Mouse (Mus musculus) forebrain, embryonic 11.5 days (tissue): ENCODE results near the gene Fcho2. TPM values are rescaled to one million over a fixed set of nuclear protein-coding genes. Genes with fewer than 3 reads are reported as not detected.
A peak's percentile ranks its signal among the peaks of the same experiment; 100 is the strongest.
"Not testable (repeated sequence)": the region's sequence is repeated elsewhere in the genome, so short reads cannot be mapped to it uniquely, and the experiment has no call there.

Experiments
- ATAC-seq: fragments of 200-750 bp; cut with Nextera tagmentation; replicated peaks from 2 replicates; pipeline ENCODE4 v1.8.0; 2017; ENCODE audit warnings: moderate TSS enrichment; ENCODE audit not compliant: low FRiP score
- DNase-seq: peaks from one replicate; pipeline ENCODE4 v3.0.0-alpha.2; 2017; ENCODE audit warnings: low spot score
- H3K27ac ChIP-seq: fragments of 300-500 bp; sonication (generic); 2 replicates; pipeline ENCODE4 v1.5.1; 2014; ENCODE audit warnings: low read depth, low read length
- H3K27me3 ChIP-seq: fragments of 300-500 bp; sonication (generic); 2 replicates; pipeline ENCODE4 v1.6.1; 2014; ENCODE audit warnings: mild to moderate bottlenecking, low read length, mixed read lengths; ENCODE audit not compliant: control insufficient read depth, insufficient read depth
- H3K36me3 ChIP-seq: fragments of 300-500 bp; sonication (generic); 2 replicates; pipeline ENCODE4 v1.6.1; 2014; ENCODE audit warnings: mild to moderate bottlenecking, low read length, moderate library complexity, mixed read lengths; ENCODE audit not compliant: control insufficient read depth, insufficient read depth
- H3K4me1 ChIP-seq: fragments of 300-500 bp; sonication (generic); replicated peaks from 2 replicates; pipeline ENCODE4 v1.6.1; 2014; ENCODE audit warnings: low read length, mixed read lengths; ENCODE audit not compliant: control insufficient read depth, insufficient read depth
- H3K4me2 ChIP-seq: fragments of 300-500 bp; sonication (generic); 2 replicates; pipeline ENCODE4 v1.6.1; 2014; ENCODE audit warnings: low read depth, mild to moderate bottlenecking, low read length, moderate library complexity, mixed read lengths; ENCODE audit not compliant: severe bottlenecking
- H3K4me3 ChIP-seq: fragments of 300-500 bp; sonication (generic); 2 replicates; pipeline ENCODE4 v1.5.1; 2014; ENCODE audit warnings: low read depth, low read length
- H3K9ac ChIP-seq: fragments of 300-500 bp; sonication (generic); 2 replicates; pipeline ENCODE4 v1.6.1; 2014; ENCODE audit warnings: low read length
- H3K9me3 ChIP-seq: fragments of 300-500 bp; sonication (generic); 2 replicates; pipeline ENCODE4 v1.6.1; 2016; ENCODE audit warnings: low read length, mixed read lengths; ENCODE audit not compliant: control insufficient read depth
- WGBS: fragments of 180-500 bp; shearing (Covaris S2); extraction: QIAGEN DNeasy Blood & Tissue Kit; methylation state at CpG from one replicate; pipeline ENCODE4 v1.1.7; 2014; 5-methylcytosine and 5-hydroxymethylcytosine counted together
- polyA plus RNA-seq: library from polyadenylated mRNA; unstranded; fragments of >200 nt; fragmentation: Nextera tagmentation; extraction: Ambion mirVana; gene quantifications from 2 replicates; pipeline ENCODE4 v1.2.1, GENCODE M21; 2014

Fcho2 gene
- polyA plus RNA-seq, 1 experiment from 2014 or later, result 33.5 TPM

DNA sequence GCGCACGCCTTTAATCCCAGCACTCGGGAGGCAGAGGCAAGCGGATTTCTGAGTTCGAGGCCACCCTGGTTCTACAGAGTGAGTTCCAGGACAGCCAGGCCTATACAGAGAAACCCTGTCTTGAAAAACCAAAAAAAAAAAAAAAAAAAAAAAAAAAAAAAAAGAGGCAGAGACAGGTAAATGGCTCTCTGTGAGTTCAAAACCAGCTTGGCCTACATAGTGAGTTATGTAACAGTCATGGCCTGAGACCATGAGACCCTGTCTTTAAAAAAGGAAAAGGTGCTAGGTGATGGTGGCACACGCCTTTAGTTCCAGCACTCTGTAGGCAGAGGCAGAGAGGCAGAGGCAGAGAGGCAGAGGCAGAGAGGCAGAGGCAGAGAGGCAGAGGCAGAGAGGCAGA is 13.8 kb upstream of the Fcho2 start:
- not testable (repeated sequence) for H3K27ac ChIP-seq, H3K27me3 ChIP-seq, H3K9me3 ChIP-seq, DNase-seq, H3K9ac ChIP-seq, ATAC-seq, H3K4me3 ChIP-seq, H3K4me2 ChIP-seq, H3K36me3 ChIP-seq, H3K4me1 ChIP-seq
- whole genome bisulfite sequencing, result 95% methylated on average over 6 of the region's 6 CpGs

DNA sequence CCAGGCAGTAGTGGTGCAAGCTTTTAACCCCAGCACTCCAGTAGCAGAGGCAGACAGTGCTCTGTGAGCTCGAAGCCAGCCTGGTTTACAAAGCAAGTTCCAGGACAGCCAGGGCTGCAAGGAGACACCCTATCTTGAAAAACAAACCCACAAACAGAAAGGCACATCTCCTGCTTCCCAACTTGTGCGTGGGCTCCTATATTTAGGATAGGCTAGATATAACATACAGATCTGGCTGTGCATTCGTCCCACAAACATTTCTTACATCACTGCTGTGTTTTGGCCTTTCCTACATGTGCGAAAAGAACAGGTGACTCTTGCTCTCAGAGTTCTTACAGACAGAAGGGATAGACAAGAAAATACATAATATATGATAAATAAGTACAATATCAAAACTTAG is 10.3 kb upstream of the Fcho2 start:
- Histone ChIP-seq H3K4me3 (no peak overlapping the region), H3K27ac (no peak overlapping the region), H3K4me1 (no peaks in the 10 kb centered on the region), H3K36me3 (no peaks in the 10 kb centered on the region), H3K9ac (no peak overlapping the region), H3K4me2 (no peak overlapping the region), H3K27me3 (no peaks in the 10 kb centered on the region), H3K9me3 (no peaks in the 10 kb centered on the region)
- DNase-seq, result no peak
- 89% methylated on average over 4 of the region's 4 CpGs for WGBS
- ATAC-seq, result no peak

DNA sequence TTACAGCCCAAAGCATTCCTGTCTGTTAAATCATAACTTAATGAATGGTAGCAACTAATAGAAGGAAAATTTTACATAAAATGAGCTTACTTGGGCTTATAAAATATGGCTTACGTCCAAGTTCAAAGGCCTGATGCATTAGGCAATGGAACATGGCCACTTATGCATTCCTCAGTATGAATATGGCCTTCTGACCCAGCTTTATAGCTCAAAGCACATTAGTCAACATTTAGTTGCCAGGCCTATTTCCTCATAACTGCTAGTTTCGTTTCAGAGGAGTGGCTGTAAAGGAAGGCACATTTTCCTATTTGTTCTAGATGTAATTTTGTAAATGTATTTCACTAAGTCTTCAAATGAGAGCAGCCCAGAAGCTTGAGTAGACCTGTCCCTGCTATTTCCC is 3.8 kb upstream of the Fcho2 start:
- no peak for ATAC-seq
- no peak overlapping the region for H3K4me2 ChIP-seq
- 79% methylated on average over 2 of the region's 2 CpGs for WGBS

DNA sequence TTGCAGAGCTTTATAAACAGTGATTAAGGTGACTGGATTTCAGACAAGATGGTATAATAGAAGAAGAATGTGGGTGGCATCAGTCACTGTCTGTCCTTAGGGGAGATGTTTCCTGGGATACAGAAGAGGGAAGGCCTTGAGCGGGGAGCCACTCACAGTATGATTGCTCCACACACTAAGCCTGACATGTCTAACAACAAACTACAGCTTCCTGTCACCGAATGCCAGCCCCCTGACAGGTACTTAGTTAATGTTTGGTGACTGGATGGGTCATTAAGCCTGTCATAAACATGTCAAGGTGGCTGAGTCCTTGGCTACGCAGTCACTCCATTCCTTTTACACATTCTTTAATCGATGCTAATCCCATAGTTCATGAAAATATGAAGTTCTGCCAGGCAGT is 3.0 kb upstream of the Fcho2 start:
- Histone ChIP-seq H3K36me3 (no peaks in the 10 kb centered on the region), H3K9me3 (no peaks in the 10 kb centered on the region), H3K4me2 (no peak overlapping the region), H3K4me3 (no peak overlapping the region), H3K27me3 (no peaks in the 10 kb centered on the region), H3K27ac (no peak overlapping the region), H3K4me1 (no peaks in the 10 kb centered on the region; the same call in 1 of the 2 replicates), H3K9ac (no peak overlapping the region)
- DNase-seq, result no peak
- no peak for ATAC-seq
- WGBS, result 78% methylated on average over 4 of the region's 4 CpGs

More for the DNA sequence above, 3.8 kb upstream of the Fcho2 start:
- no peak for DNase-seq
- H3K27ac ChIP-seq, result no peak overlapping the region
- no peaks in the 10 kb centered on the region for H3K9me3 ChIP-seq
- H3K4me1 ChIP-seq, result no peaks in the 10 kb centered on the region
- no peaks in the 10 kb centered on the region for H3K27me3 ChIP-seq
- no peaks in the 10 kb centered on the region for H3K36me3 ChIP-seq
- H3K9ac ChIP-seq, result no peak overlapping the region
- no peak overlapping the region for H3K4me3 ChIP-seq

DNA sequence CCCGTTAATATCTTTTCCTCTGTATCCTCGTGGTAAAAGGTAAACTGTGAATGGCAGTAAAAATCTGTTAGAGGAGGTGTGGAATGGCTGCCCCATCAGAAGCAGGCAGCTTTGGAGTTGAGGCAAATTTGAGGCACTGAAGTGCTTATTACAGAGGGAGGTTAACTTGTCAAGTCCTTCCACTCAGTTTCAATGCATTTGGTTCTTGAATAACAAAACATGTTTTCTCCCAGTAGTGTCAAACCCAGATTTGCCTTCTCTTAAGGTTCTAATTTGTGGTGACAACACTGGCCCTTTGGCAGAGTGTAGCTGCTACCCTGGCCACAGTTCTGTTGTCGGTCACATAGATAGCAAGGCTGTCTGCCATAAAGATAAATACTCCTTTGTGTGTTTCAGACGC is 2.5 kb upstream of the Fcho2 start:
- no peaks in the 10 kb centered on the region; the same call in 1 of the 2 replicates for H3K4me1 ChIP-seq
- H3K9ac ChIP-seq, result no peak overlapping the region
- H3K4me3 ChIP-seq, result no peak overlapping the region
- ATAC-seq, result no peak
- no peaks in the 10 kb centered on the region for H3K36me3 ChIP-seq
- DNase-seq, result no peak
- H3K4me2 ChIP-seq, result no peak overlapping the region
- 67% methylated on average over 4 of the region's 4 CpGs for WGBS
- H3K9me3 ChIP-seq, result no peaks in the 10 kb centered on the region
- no peak overlapping the region for H3K27ac ChIP-seq
- no peaks in the 10 kb centered on the region for H3K27me3 ChIP-seq

DNA sequence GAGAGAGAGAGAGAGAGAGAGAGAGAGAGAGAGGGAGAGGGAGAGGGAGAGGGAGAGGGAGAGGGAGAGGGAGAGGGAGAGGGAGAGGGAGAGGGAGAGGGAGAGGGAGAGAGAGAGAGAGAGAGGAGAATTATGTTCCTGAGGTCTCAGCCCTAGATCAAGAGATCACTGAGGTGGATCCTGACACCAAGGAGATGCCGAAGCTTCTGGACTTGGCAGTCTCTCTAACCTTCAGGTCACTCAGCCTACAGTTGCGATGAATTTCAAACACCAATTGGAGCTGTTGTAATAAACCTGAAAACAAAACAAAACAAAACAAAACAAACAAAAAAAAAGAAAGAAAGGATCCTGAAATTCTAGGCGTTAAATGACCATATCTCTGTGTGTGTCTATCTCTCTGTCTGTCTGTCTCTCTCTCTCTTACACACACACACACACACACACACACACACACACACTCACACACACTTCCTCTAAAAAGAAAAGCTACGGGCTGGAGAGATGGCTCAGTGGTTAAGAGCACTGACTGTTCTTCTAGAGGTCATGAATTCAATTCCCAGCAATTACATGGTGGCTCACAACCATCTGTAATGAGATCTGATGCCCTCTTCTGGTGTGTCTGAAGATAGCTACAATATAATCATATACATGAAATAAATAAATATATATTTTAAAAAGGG is 1.9 kb upstream of the Fcho2 start:
- H3K9ac ChIP-seq, H3K27ac ChIP-seq, H3K9me3 ChIP-seq, DNase-seq, H3K4me3 ChIP-seq, H3K36me3 ChIP-seq, H3K4me1 ChIP-seq, ATAC-seq, H3K4me2 ChIP-seq, H3K27me3 ChIP-seq: not testable (repeated sequence)
- 89% methylated on average over 4 of the region's 4 CpGs for WGBS

DNA sequence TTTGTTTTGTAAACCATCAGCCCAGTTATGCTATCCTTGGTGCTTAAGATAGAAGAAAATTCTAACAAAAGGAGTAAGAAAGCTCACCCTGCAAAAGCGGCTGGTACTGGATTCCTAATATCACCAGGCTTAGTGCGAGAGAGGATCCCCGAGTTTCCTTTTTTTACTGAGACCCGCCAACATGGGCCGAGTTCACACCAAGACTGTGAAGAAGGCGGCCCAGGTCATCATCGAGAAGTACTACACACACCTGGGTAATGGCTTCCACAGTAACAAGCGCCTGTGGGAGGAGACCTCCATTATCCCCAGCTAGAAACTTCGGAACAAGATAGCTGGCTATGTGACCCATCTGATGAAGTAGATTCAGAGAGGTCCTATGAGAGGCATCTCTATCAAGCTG is 1.3 kb upstream of the Fcho2 start:
- H3K27ac ChIP-seq, result no peak overlapping the region
- no peaks in the 10 kb centered on the region for H3K9me3 ChIP-seq
- no peaks in the 10 kb centered on the region; the same call in 1 of the 2 replicates for H3K4me1 ChIP-seq
- H3K9ac ChIP-seq, result no peak overlapping the region
- H3K27me3 ChIP-seq, result no peaks in the 10 kb centered on the region
- H3K4me3 ChIP-seq, result no peak overlapping the region
- 84% methylated on average over 9 of the region's 9 CpGs for WGBS
- DNase-seq (no peak), ATAC-seq (no peak)
- H3K4me2 ChIP-seq, result no peak overlapping the region
- H3K36me3 ChIP-seq, result no peaks in the 10 kb centered on the region

DNA sequence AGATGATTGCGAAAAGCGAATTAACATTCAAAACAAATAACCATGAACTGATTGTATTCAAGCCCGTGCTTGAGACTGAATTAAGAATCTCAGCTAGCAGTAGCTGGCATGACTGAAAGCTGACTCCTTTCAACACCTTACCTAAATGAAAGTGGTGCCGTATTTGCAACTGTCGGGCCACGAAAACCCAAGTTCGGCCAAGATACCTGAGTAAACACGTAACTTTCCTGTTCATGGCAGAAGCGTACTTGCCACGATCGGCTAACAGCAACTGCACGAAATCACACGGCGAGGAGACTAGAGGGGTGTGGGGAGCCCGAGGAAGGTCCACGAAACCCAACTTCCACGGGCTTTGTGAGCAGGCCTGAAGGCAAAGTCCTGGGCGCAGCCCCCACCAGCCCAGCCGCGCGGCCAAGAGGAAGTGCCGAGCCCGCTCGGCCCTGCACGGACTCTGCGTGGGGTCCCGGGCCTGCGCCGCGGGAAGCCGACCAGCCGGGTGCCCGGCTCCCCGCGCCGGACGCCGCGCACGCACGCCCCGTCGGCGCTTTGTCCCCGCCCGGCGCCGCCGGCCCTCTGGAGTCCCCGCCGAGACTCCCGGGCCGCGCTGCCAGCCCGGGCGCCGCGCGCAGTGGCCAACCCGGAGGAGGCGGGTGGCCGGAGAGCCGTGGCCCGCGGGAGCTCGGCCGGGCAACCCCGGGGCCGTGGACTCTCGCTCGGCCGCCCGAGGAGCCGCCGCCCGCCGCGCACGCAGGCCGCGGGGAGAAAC is 791 bp downstream of the Fcho2 start:
- Histone ChIP-seq H3K27me3 (no peaks in the 10 kb centered on the region), H3K36me3 (no peaks in the 10 kb centered on the region), H3K27ac (peak overlapping the region; percentile 88), H3K4me3 (peak overlapping the region; percentile 94), H3K4me1 (no peaks in the 10 kb centered on the region; the same call in 1 of the 2 replicates), H3K9ac (peak overlapping the region; percentile 93), H3K4me2 (peak overlapping the region; percentile 59), H3K9me3 (no peaks in the 10 kb centered on the region)
- peak; percentile 66 for ATAC-seq
- WGBS, result under 1% methylated on average over 74 of the region's 81 CpGs
- peak; percentile 80 for DNase-seq
